Mouse (Mus musculus): Measurements from ENCODE around the gene 9330161L09Rik. TPM values are rescaled to one million over a fixed set of nuclear protein-coding genes. Genes with fewer than 3 reads are reported as not detected.

Gene 9330161L09Rik
- total RNA-seq, 2 experiments from 2014 or later: 2.6 to 3.0 TPM

GRCm38 (mm10) chr12:103389982-103390381 is 17.6 kb downstream of the 9330161L09Rik start:
- no peak for DNase-seq (ENCODE audit: low spot score in 2 of 2)

GRCm38 (mm10) chr12:103389348-103389727 is 18.3 kb downstream of the 9330161L09Rik start:
- DNase-seq (ENCODE audit: low spot score in 2 of 2): no peak

GRCm38 (mm10) chr12:103388505-103389347 is 18.9 kb downstream of the 9330161L09Rik start, which contains the start of gene Otub2:
TSS of gene Otub2 (plus strand) at chr12:103388682.
- peak; percentile 88 to 90 for DNase-seq (ENCODE audit: low spot score in 2 of 2)

GRCm38 (mm10) chr12:103380226-103380625 is 27.4 kb downstream of the 9330161L09Rik start:
- no peak for DNase-seq (ENCODE audit: low spot score in 2 of 2)

GRCm38 (mm10) chr12:103376774-103377173 is 30.8 kb downstream of the 9330161L09Rik start:
- DNase-seq (ENCODE audit: low spot score in 2 of 2): no peak

GRCm38 (mm10) chr12:103376124-103376523 is 31.5 kb downstream of the 9330161L09Rik start:
- DNase-seq (ENCODE audit: low spot score in 2 of 2): no peak

GRCm38 (mm10) chr12:103373530-103374236 is 33.9 kb downstream of the 9330161L09Rik start:
- DNase-seq (ENCODE audit: low spot score in 2 of 2): no peak

GRCm38 (mm10) chr12:103371711-103372110 is 35.9 kb downstream of the 9330161L09Rik start:
- peak in 1 of 2 experiments; percentile 36 for DNase-seq (ENCODE audit: low spot score in 2 of 2)

GRCm38 (mm10) chr12:103370861-103371260 is 36.8 kb downstream of the 9330161L09Rik start:
- DNase-seq (ENCODE audit: low spot score in 2 of 2): no peak

- DNase-seq (ENCODE audit: low spot score in 2 of 2): no peak
Measured at GRCm38 (mm10) chr12:103368777-103369176, 38.8 kb downstream of the 9330161L09Rik start.

- no peak for DNase-seq (ENCODE audit: low spot score in 2 of 2)
Measured at GRCm38 (mm10) chr12:103368326-103368669, 39.3 kb downstream of the 9330161L09Rik start.

GRCm38 (mm10) chr12:103367620-103368325 is 39.8 kb downstream of the 9330161L09Rik start:
- peak in 1 of 2 experiments; percentile 62 for DNase-seq (ENCODE audit: low spot score in 2 of 2)

- DNase-seq (ENCODE audit: low spot score in 2 of 2): no peak
Measured at GRCm38 (mm10) chr12:103367171-103367570, 40.4 kb downstream of the 9330161L09Rik start.

- DNase-seq (ENCODE audit: low spot score in 2 of 2): no peak
Measured at GRCm38 (mm10) chr12:103362336-103362735, 45.3 kb downstream of the 9330161L09Rik start.

- DNase-seq (ENCODE audit: low spot score in 2 of 2): no peak
Measured at GRCm38 (mm10) chr12:103361539-103362307, 45.9 kb downstream of the 9330161L09Rik start.

GRCm38 (mm10) chr12:103360812-103361211 is 46.8 kb downstream of the 9330161L09Rik start:
- DNase-seq (ENCODE audit: low spot score in 2 of 2): no peak

- DNase-seq (ENCODE audit: low spot score in 2 of 2): no peak
Measured at GRCm38 (mm10) chr12:103358951-103359801, 48.4 kb downstream of the 9330161L09Rik start.

- no peak for DNase-seq (ENCODE audit: low spot score in 2 of 2)
Measured at GRCm38 (mm10) chr12:103358216-103358615, 49.4 kb downstream of the 9330161L09Rik start.
